Mouse (Mus musculus): ENCODE measurements around the gene Gm2663. TPM values are rescaled to one million over a fixed set of nuclear protein-coding genes. Genes with fewer than 3 reads are reported as not detected.
A peak's percentile ranks its signal among the peaks of the same experiment; 100 is the strongest.
"Not testable (repeated sequence)": the region's sequence is repeated elsewhere in the genome, so short reads cannot be mapped to it uniquely, and the experiment has no call there.

Gm2663 gene
- polyA plus RNA-seq, 1 experiment from 2014 or later: 0.93 TPM

- Histone ChIP-seq H3K9me3 (ENCODE audit: control insufficient read depth) (no peaks in the 10 kb centered on the region), H3K4me3 (ENCODE audit: low read depth, low read length) (no peak overlapping the region), H3K4me1 (replicated peaks; ENCODE audit: control insufficient read depth, insufficient read depth, low read length) (no peaks in the 10 kb centered on the region), H3K4me2 (replicated peaks; ENCODE audit: low read depth) (no peak overlapping the region), H3K36me3 (ENCODE audit: control insufficient read depth, insufficient read depth) (no peaks in the 10 kb centered on the region), H3K9ac (ENCODE audit: low read depth, low read length) (no peak overlapping the region), H3K27me3 (replicated peaks; ENCODE audit: control insufficient read depth, insufficient read depth, low read length) (no peaks in the 10 kb centered on the region), H3K27ac (ENCODE audit: low read depth, low read length) (no peak overlapping the region)
- ATAC-seq: no peak
- 86% methylated on average over 2 of the region's 2 CpGs for WGBS
- TF ChIP-seq CTCF (IDR thresholded peaks at IDR 0.05; ENCODE audit: low read depth): no peak
These were observed 19.9 kb upstream of the Gm2663 start for GRCm38 (mm10) chr6:41019140-41019539.

- H3K9ac ChIP-seq (ENCODE audit: low read depth, low read length): no peak overlapping the region
- no peak for TF ChIP-seq CTCF (IDR thresholded peaks at IDR 0.05; ENCODE audit: low read depth)
- H3K9me3 ChIP-seq (ENCODE audit: control insufficient read depth): no peaks in the 10 kb centered on the region
- H3K27me3 ChIP-seq (replicated peaks; ENCODE audit: control insufficient read depth, insufficient read depth, low read length): no peaks in the 10 kb centered on the region
- no peak for ATAC-seq
- WGBS: 36% methylated on average over 2 of the region's 2 CpGs
- no peak overlapping the region for H3K27ac ChIP-seq (ENCODE audit: low read depth, low read length)
- H3K4me3 ChIP-seq (ENCODE audit: low read depth, low read length): no peak overlapping the region
- H3K36me3 ChIP-seq (ENCODE audit: control insufficient read depth, insufficient read depth): no peaks in the 10 kb centered on the region
- no peaks in the 10 kb centered on the region for H3K4me1 ChIP-seq (replicated peaks; ENCODE audit: control insufficient read depth, insufficient read depth, low read length)
- no peak overlapping the region for H3K4me2 ChIP-seq (replicated peaks; ENCODE audit: low read depth)
These were observed 19.4 kb upstream of the Gm2663 start for GRCm38 (mm10) chr6:41018629-41019028.

GRCm38 (mm10) chr6:41015065-41015464 is 15.8 kb upstream of the Gm2663 start:
- H3K4me3 ChIP-seq (ENCODE audit: low read depth, low read length): no peak overlapping the region
- H3K9me3 ChIP-seq (ENCODE audit: control insufficient read depth): no peaks in the 10 kb centered on the region
- no peaks in the 10 kb centered on the region for H3K4me1 ChIP-seq (replicated peaks; ENCODE audit: control insufficient read depth, insufficient read depth, low read length)
- peak; percentile 36 for TF ChIP-seq CTCF (IDR thresholded peaks at IDR 0.05; ENCODE audit: low read depth)
- no peak overlapping the region for H3K9ac ChIP-seq (ENCODE audit: low read depth, low read length)
- no peak for ATAC-seq
- 74% methylated on average over 4 of the region's 4 CpGs for WGBS
- H3K27me3 ChIP-seq (replicated peaks; ENCODE audit: control insufficient read depth, insufficient read depth, low read length): no peaks in the 10 kb centered on the region
- H3K36me3 ChIP-seq (ENCODE audit: control insufficient read depth, insufficient read depth): no peaks in the 10 kb centered on the region
- H3K4me2 ChIP-seq (replicated peaks; ENCODE audit: low read depth): no peak overlapping the region
- no peak overlapping the region for H3K27ac ChIP-seq (ENCODE audit: low read depth, low read length)

- not testable (repeated sequence) for H3K9me3 ChIP-seq (ENCODE audit: control insufficient read depth); H3K9ac ChIP-seq (ENCODE audit: low read depth, low read length); H3K4me1 ChIP-seq (replicated peaks; ENCODE audit: control insufficient read depth, insufficient read depth, low read length); ATAC-seq; H3K4me2 ChIP-seq (replicated peaks; ENCODE audit: low read depth); H3K27me3 ChIP-seq (replicated peaks; ENCODE audit: control insufficient read depth, insufficient read depth, low read length); H3K36me3 ChIP-seq (ENCODE audit: control insufficient read depth, insufficient read depth); H3K27ac ChIP-seq (ENCODE audit: low read depth, low read length); H3K4me3 ChIP-seq (ENCODE audit: low read depth, low read length)
- WGBS: 89% methylated on average over 2 of the region's 2 CpGs
These were observed 34.8 kb downstream of the Gm2663 start, which contains the start of gene 1810009J06Rik for GRCm38 (mm10) chr6:40964454-40964853. TSS of gene 1810009J06Rik (plus strand) at chr6:40964754.

- WGBS: 41% methylated on average over 2 of the region's 2 CpGs
- Histone ChIP-seq H3K4me2 (replicated peaks; ENCODE audit: low read depth) (peak overlapping the region; percentile 33; the same call in 1 of the 2 replicates), H3K27me3 (replicated peaks; ENCODE audit: control insufficient read depth, insufficient read depth, low read length) (no peaks in the 10 kb centered on the region), H3K9ac (ENCODE audit: low read depth, low read length) (no peak overlapping the region), H3K4me3 (ENCODE audit: low read depth, low read length) (no peak overlapping the region), H3K36me3 (ENCODE audit: control insufficient read depth, insufficient read depth) (no peaks in the 10 kb centered on the region), H3K9me3 (ENCODE audit: control insufficient read depth) (no peaks in the 10 kb centered on the region), H3K4me1 (replicated peaks; ENCODE audit: control insufficient read depth, insufficient read depth, low read length) (no peaks in the 10 kb centered on the region), H3K27ac (ENCODE audit: low read depth, low read length) (no peak overlapping the region)
- TF ChIP-seq CTCF (IDR thresholded peaks at IDR 0.05; ENCODE audit: low read depth): no peak
- peak; percentile 57; the same call in 1 of the 2 replicates for ATAC-seq
These were observed 45.6 kb downstream of the Gm2663 start for GRCm38 (mm10) chr6:40953716-40954115.

GRCm38 (mm10) chr6:40951770-40952169 is 47.5 kb downstream of the Gm2663 start, which contains the start of gene Gm4744:
TSS of gene Gm4744 (minus strand) at chr6:40951870.
- Histone ChIP-seq H3K27ac (ENCODE audit: low read depth, low read length) (no peak within 1 kb of the TSS), H3K27me3 (replicated peaks; ENCODE audit: control insufficient read depth, insufficient read depth, low read length) (no peaks in the 10 kb centered on the region), H3K36me3 (ENCODE audit: control insufficient read depth, insufficient read depth) (no peaks in the 10 kb centered on the region), H3K4me2 (replicated peaks; ENCODE audit: low read depth) (no peak within 1 kb of the TSS), H3K9ac (ENCODE audit: low read depth, low read length) (no peak within 1 kb of the TSS), H3K4me1 (replicated peaks; ENCODE audit: control insufficient read depth, insufficient read depth, low read length) (no peaks in the 10 kb centered on the region), H3K4me3 (ENCODE audit: low read depth, low read length) (no peak within 1 kb of the TSS), H3K9me3 (ENCODE audit: control insufficient read depth) (no peaks in the 10 kb centered on the region)
- no peak for ATAC-seq
- no peak for TF ChIP-seq CTCF (IDR thresholded peaks at IDR 0.05; ENCODE audit: low read depth)

Other genes starting within 250 kb of the Gm2663 start
- not detected in 2 replicates for gene Moxd2, start 112.0 kb downstream of the Gm2663 start, polyA plus RNA-seq (2015; fragmentation: Nextera tagmentation; extraction: Ambion mirVana)
- gene Prss58, start 99.1 kb downstream of the Gm2663 start, polyA plus RNA-seq (2015; fragmentation: Nextera tagmentation; extraction: Ambion mirVana): not detected in 2 replicates
- not detected in 2 replicates for gene 1700074P13Rik, start 58.9 kb downstream of the Gm2663 start, polyA plus RNA-seq (2015; fragmentation: Nextera tagmentation; extraction: Ambion mirVana)
- gene Gm4744, start 47.6 kb downstream of the Gm2663 start, polyA plus RNA-seq (2015; fragmentation: Nextera tagmentation; extraction: Ambion mirVana): 0.20 and 0.26 TPM in 2 replicates
- 2.3 and 2.5 TPM in 2 replicates for gene 1810009J06Rik, start 34.7 kb downstream of the Gm2663 start, polyA plus RNA-seq (2015; fragmentation: Nextera tagmentation; extraction: Ambion mirVana)
- 2.2 and 5.2 TPM in 2 replicates for gene 2210010C04Rik, start 36.0 kb upstream of the Gm2663 start, polyA plus RNA-seq (2015; fragmentation: Nextera tagmentation; extraction: Ambion mirVana)

All from intestine, postnatal 0 days (tissue).